15 mouse cellular contexts compared by ENCODE assay signal in genomic region chr13:105002132-105002830, GRCm38 (mm10). TPM values are rescaled to one million over a fixed set of nuclear protein-coding genes. Genes with fewer than 3 reads are reported as not detected.
A peak's percentile ranks its signal among the peaks of the same experiment; 100 is the strongest.
DNase-seq lines count a peak whose midpoint lies in the region; ATAC-seq lines count a peak whose summit lies in the region.
"Had no signal": no experiment of that assay in that cellular context is flagged by ENCODE, and none has a peak within 500 bp of the region (broad histone marks: within the 10 kb centered on the region; RNA-seq: fewer than 3 reads in every experiment).

No protein-coding gene starts in this region.

- no peaks in the 10 kb centered on the region for H3K9me3 ChIP-seq in forebrain, embryonic 14.5 days (replicated peaks; ENCODE audit: control insufficient read depth, low read length)
- H3K9me3 ChIP-seq in forebrain, embryonic 11.5 days (ENCODE audit: control insufficient read depth, low read length): no peaks in the 10 kb centered on the region
- H3K9me3 ChIP-seq in midbrain, embryonic 16.5 days (replicated peaks; ENCODE audit: control insufficient read depth, low read length, poor library complexity, severe bottlenecking): no peaks in the 10 kb centered on the region
- H3K9me3 ChIP-seq: embryonic facial prominence, embryonic 13.5 days; intestine, embryonic 15.5 days had no signal

- DNase-seq in forebrain, embryonic 14.5 days (ENCODE audit: low spot score): peak; percentile 57
- DNase-seq in forebrain, embryonic 11.5 days (ENCODE audit: low spot score): no peak
- DNase-seq in left cerebral cortex, postnatal 4 days: peak; percentile 42
- no peak for DNase-seq in left cerebral cortex, adult 9 months (ENCODE audit: low spot score in 2 of 2)
- peak; percentile 57 for DNase-seq in cerebellum, adult 9-10 months
- DNase-seq in right cerebral cortex, adult 18-20 months: no peak
- no peak for DNase-seq in heart, adult 11 months
- DNase-seq: adrenal gland, postnatal 10 days; kidney, postnatal 10 days; lung, postnatal 10 days had no signal

- intact Hi-C loops in left cerebral cortex, postnatal 4 days (cut with DNase I): no loop called here

- H3K27ac ChIP-seq in forebrain, embryonic 14.5 days (ENCODE audit: low read depth, low read length): peak overlapping the region; percentile 54
- H3K27ac ChIP-seq in forebrain, embryonic 11.5 days (ENCODE audit: low read depth, low read length): no peak overlapping the region
- H3K27ac ChIP-seq in midbrain, embryonic 16.5 days (ENCODE audit: low read length): no peak overlapping the region
- H3K27ac ChIP-seq: embryonic facial prominence, embryonic 13.5 days; intestine, embryonic 15.5 days; liver, embryonic 14.5 days had no signal

- H3K27me3 ChIP-seq in forebrain, embryonic 14.5 days (replicated peaks; ENCODE audit: control insufficient read depth, insufficient read depth, low read length): no peaks in the 10 kb centered on the region
- H3K27me3 ChIP-seq in forebrain, embryonic 11.5 days (ENCODE audit: control insufficient read depth, insufficient read depth, low read length): no peaks in the 10 kb centered on the region
- no peaks in the 10 kb centered on the region for H3K27me3 ChIP-seq in midbrain, embryonic 16.5 days (ENCODE audit: control insufficient read depth, insufficient read depth, low read depth, low read length)
- H3K27me3 ChIP-seq: embryonic facial prominence, embryonic 13.5 days; intestine, embryonic 15.5 days had no signal

- ATAC-seq in forebrain, embryonic 14.5 days: peak; percentile 79
- ATAC-seq in forebrain, embryonic 11.5 days (replicated peaks; ENCODE audit: low FRiP score): no peak
- ATAC-seq in midbrain, embryonic 16.5 days: peak; percentile 50; the same call in 1 of the 2 replicates
- ATAC-seq: intestine, embryonic 15.5 days had no signal

- H3K4me3 ChIP-seq in forebrain, embryonic 14.5 days (ENCODE audit: low read depth, low read length): no peak overlapping the region
- H3K4me3 ChIP-seq in forebrain, embryonic 11.5 days (ENCODE audit: low read depth, low read length): no peak overlapping the region
- no peak overlapping the region for H3K4me3 ChIP-seq in midbrain, embryonic 16.5 days (ENCODE audit: low read depth, low read length)
- H3K4me3 ChIP-seq: embryonic facial prominence, embryonic 13.5 days; intestine, embryonic 15.5 days had no signal

- no peak overlapping the region for H3K4me2 ChIP-seq in forebrain, embryonic 14.5 days (ENCODE audit: low read length)
- no peak overlapping the region for H3K4me2 ChIP-seq in forebrain, embryonic 11.5 days (ENCODE audit: low read depth, low read length, severe bottlenecking)
- H3K4me2 ChIP-seq in midbrain, embryonic 16.5 days (ENCODE audit: low read length): no peak overlapping the region
- H3K4me2 ChIP-seq: embryonic facial prominence, embryonic 13.5 days; intestine, embryonic 15.5 days had no signal

- WGBS in forebrain, embryonic 14.5 days: 69% methylated on average over 5 of the region's 5 CpGs
- WGBS in forebrain, embryonic 11.5 days: 84% methylated on average over 5 of the region's 5 CpGs
- 54% methylated on average over 5 of the region's 5 CpGs for WGBS in midbrain, embryonic 16.5 days

- H3K36me3 ChIP-seq in forebrain, embryonic 14.5 days (ENCODE audit: control insufficient read depth, insufficient read depth, low read length): no peaks in the 10 kb centered on the region
- H3K36me3 ChIP-seq in forebrain, embryonic 11.5 days (ENCODE audit: control insufficient read depth, insufficient read depth, low read length): no peaks in the 10 kb centered on the region
- H3K36me3 ChIP-seq in midbrain, embryonic 16.5 days (ENCODE audit: control insufficient read depth, insufficient read depth, low read length): no peaks in the 10 kb centered on the region
- H3K36me3 ChIP-seq: embryonic facial prominence, embryonic 13.5 days; intestine, embryonic 15.5 days had no signal

- H3K4me1 ChIP-seq in forebrain, embryonic 14.5 days (ENCODE audit: control insufficient read depth, insufficient read depth, low read length): no peaks in the 10 kb centered on the region
- H3K4me1 ChIP-seq in forebrain, embryonic 11.5 days (replicated peaks; ENCODE audit: control insufficient read depth, insufficient read depth, low read length): no peaks in the 10 kb centered on the region
- H3K4me1 ChIP-seq in midbrain, embryonic 16.5 days (ENCODE audit: control insufficient read depth, insufficient read depth, low read length): peaks cover 8% of the 10 kb centered on the region; the same call in 1 of the 2 replicates
- H3K4me1 ChIP-seq: intestine, embryonic 15.5 days had no signal

- H3K9ac ChIP-seq in forebrain, embryonic 14.5 days (ENCODE audit: low read length): peak overlapping the region; percentile 13; the same call in 1 of the 2 replicates
- no peak overlapping the region for H3K9ac ChIP-seq in forebrain, embryonic 11.5 days (ENCODE audit: low read length)
- no peak overlapping the region for H3K9ac ChIP-seq in midbrain, embryonic 16.5 days (ENCODE audit: low read depth, low read length)
- H3K9ac ChIP-seq: embryonic facial prominence, embryonic 13.5 days; intestine, embryonic 15.5 days; liver, embryonic 14.5 days had no signal

RNA-seq across cellular contexts. Expression of gene Rgs7bp, which starts 52.4 kb away (rescaled TPM):
- polyA plus RNA-seq in forebrain, embryonic 14.5 days (2014; fragmentation: Nextera tagmentation; extraction: Ambion mirVana): 2.0 and 3.7 TPM in 2 replicates
- 1.4 and 1.6 TPM in 2 replicates for polyA plus RNA-seq in forebrain, embryonic 11.5 days (2014; fragmentation: Nextera tagmentation; extraction: Ambion mirVana)
- 10 to 100 TPM; 32.5 to 34.2 TPM for total RNA-seq in left cerebral cortex, postnatal 4 days (2021)
- 5.0 and 5.8 TPM in 2 replicates for polyA plus RNA-seq in midbrain, embryonic 16.5 days (2015; fragmentation: Nextera tagmentation; extraction: Ambion mirVana)
- total RNA-seq: neutrophil, adult 5-6 weeks had no signal

Comparison
In these comparisons a context has a peak if more than half of its experiments do, and no peak if none do; other contexts are left out.
1. DNase-seq: peak in forebrain, embryonic 14.5 days (single experiment), left cerebral cortex, postnatal 4 days (single experiment) and cerebellum, adult 9-10 months (single experiment); none in forebrain, embryonic 11.5 days (single experiment), left cerebral cortex, adult 9 months (0 of 2), right cerebral cortex, adult 18-20 months (single experiment) and heart, adult 11 months (single experiment).